Mouse (Mus musculus): ENCODE data around the gene Trem1. TPM values are rescaled to one million over a fixed set of nuclear protein-coding genes. Genes with fewer than 3 reads are reported as not detected.

The Trem1 gene
- polyA plus RNA-seq (2015; fragmentation: Nextera tagmentation; extraction: Ambion mirVana): 0.11 TPM in 1 of 2 replicates, not detected in the other

DNA sequence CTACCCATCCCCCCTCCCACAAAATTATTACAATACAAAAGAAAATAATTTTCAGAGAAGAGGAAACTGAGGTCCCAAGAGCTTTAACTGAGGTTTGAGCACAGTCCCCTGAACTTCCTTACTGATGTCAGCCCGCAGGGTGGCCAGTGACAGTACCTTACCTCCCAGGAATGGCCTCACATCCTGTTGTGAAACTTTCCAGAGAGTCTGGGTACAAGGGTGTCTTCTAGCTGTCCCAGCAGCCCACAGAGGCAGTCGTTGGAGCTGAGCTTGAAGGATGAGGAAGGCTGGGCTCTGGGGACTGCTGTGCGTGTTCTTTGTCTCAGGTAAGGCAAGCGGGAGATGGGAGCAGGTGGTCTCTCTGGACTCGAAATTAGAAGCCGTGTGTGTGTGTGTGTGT lies at the start of gene Trem1:
Gene Trem1, plus strand, starts transcription at position 251 of the 400 bp plus-strand sequence.
- Histone ChIP-seq H3K27ac (replicated peaks) (no peak within 1 kb of the TSS), H3K27me3 (no peaks in the 10 kb centered on the region), H3K9ac (no peak within 1 kb of the TSS), H3K4me2 (replicated peaks) (no peak within 1 kb of the TSS), H3K36me3 (no peaks in the 10 kb centered on the region), H3K4me1 (no peaks in the 10 kb centered on the region), H3K9me3 (replicated peaks) (no peaks in the 10 kb centered on the region), H3K4me3 (replicated peaks) (no peak within 1 kb of the TSS)
- WGBS: 79% methylated on average over 6 of the region's 6 CpGs
- ATAC-seq (ENCODE audit: insufficient number of reproducible peaks, low FRiP score, low TSS enrichment, low read depth): no peak

- no peak for ATAC-seq (ENCODE audit: insufficient number of reproducible peaks, low FRiP score, low TSS enrichment, low read depth)
- no peak overlapping the region for H3K27ac ChIP-seq (replicated peaks)
- no peaks in the 10 kb centered on the region for H3K4me1 ChIP-seq
- H3K27me3 ChIP-seq: no peaks in the 10 kb centered on the region
- no peak overlapping the region for H3K4me2 ChIP-seq (replicated peaks)
- H3K4me3 ChIP-seq (replicated peaks): no peak overlapping the region
- H3K9ac ChIP-seq: no peak overlapping the region
- 70% methylated on average over 5 of the region's 5 CpGs for WGBS
- H3K36me3 ChIP-seq: no peaks in the 10 kb centered on the region
- no peaks in the 10 kb centered on the region for H3K9me3 ChIP-seq (replicated peaks)
Measured at GRCm38 (mm10) chr17:48185252-48185651, 47.3 kb upstream of the Trem1 start.

DNA sequence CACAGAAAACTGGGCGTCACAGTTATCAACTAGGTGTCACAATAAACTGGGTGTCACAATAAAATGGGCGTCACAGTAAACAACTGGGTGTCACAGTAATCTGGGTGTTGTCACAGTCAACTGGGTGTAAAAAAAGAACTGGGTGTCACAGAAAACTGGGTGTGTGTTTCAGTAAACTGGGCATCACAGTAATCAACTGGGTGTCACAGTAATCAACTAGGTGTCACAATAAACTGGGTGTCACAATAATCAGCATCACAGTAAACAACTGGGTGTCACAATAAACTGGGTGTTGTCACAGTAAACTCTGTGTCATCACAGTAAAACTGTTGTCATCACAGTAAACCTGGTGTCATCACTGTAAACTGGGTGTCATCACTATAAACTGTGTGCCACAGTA lies 40.2 kb upstream of the Trem1 start:
- WGBS: 71% methylated on average over 2 of the region's 2 CpGs
- H3K27ac ChIP-seq (replicated peaks): no peak overlapping the region
- ATAC-seq (ENCODE audit: insufficient number of reproducible peaks, low FRiP score, low TSS enrichment, low read depth): no peak

DNA sequence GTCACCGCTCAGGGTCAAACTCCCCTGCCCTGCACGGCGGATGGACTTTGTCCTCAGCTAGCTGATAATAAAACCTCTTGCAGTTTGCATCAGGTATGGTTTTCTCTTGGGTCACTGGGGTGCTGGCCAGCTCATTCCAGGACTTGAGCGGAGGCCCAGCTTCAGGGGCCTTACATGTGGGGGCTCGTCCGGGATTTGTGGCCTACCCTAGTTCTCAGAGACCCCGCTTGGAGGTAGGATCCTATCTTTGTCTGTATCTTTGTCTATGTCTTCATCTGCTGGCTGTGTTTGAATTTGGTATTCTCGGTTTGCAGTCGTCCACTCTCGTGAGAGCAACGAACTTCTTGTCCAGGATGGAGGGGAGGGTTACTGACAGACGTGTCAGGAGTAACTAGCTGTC lies 29.5 kb upstream of the Trem1 start:
- no peak overlapping the region for H3K4me3 ChIP-seq (replicated peaks)
- no peaks in the 10 kb centered on the region for H3K36me3 ChIP-seq
- no peaks in the 10 kb centered on the region for H3K4me1 ChIP-seq
- 94% methylated on average over 12 of the region's 12 CpGs for WGBS
- peaks cover 11% of the 10 kb centered on the region; the same call in 1 of the 2 replicates for H3K9me3 ChIP-seq (replicated peaks)
- no peak overlapping the region for H3K9ac ChIP-seq
- no peak overlapping the region for H3K4me2 ChIP-seq (replicated peaks)
- H3K27ac ChIP-seq (replicated peaks): no peak overlapping the region
- no peak for ATAC-seq (ENCODE audit: insufficient number of reproducible peaks, low FRiP score, low TSS enrichment, low read depth)
- no peaks in the 10 kb centered on the region for H3K27me3 ChIP-seq

More for the DNA sequence above, 40.2 kb upstream of the Trem1 start:
- H3K36me3 ChIP-seq: no peaks in the 10 kb centered on the region
- H3K4me3 ChIP-seq (replicated peaks): no peak overlapping the region
- H3K9me3 ChIP-seq (replicated peaks): no peaks in the 10 kb centered on the region
- no peak overlapping the region for H3K4me2 ChIP-seq (replicated peaks)
- H3K4me1 ChIP-seq: no peaks in the 10 kb centered on the region
- no peaks in the 10 kb centered on the region for H3K27me3 ChIP-seq
- H3K9ac ChIP-seq: no peak overlapping the region

DNA sequence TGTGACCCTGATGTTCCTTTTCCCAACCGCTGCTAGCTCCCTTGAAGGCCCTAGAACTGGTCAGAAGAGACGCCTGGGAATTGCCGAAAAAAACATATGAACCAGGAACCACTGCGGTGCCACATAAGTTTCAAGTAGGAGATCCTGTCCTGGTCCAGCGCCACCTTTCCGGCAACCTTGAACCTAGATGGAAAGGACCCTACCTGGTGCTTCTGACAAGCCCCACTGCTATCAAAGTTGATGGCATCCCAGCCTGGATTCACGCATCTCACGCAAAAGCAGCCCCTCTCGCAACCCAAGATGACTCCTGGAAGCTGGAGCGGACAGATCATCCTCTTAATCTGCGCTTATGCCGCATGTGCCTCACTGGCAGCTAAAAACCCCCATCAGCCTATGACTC lies 20.0 kb upstream of the Trem1 start:
- Histone ChIP-seq H3K4me1 (no peaks in the 10 kb centered on the region), H3K4me2 (replicated peaks) (no peak overlapping the region), H3K27me3 (no peaks in the 10 kb centered on the region), H3K36me3 (no peaks in the 10 kb centered on the region), H3K9me3 (replicated peaks) (no peaks in the 10 kb centered on the region), H3K4me3 (replicated peaks) (no peak overlapping the region), H3K9ac (no peak overlapping the region), H3K27ac (replicated peaks) (no peak overlapping the region)
- ATAC-seq (ENCODE audit: insufficient number of reproducible peaks, low FRiP score, low TSS enrichment, low read depth): no peak
- 95% methylated on average over 12 of the region's 12 CpGs for WGBS

DNA sequence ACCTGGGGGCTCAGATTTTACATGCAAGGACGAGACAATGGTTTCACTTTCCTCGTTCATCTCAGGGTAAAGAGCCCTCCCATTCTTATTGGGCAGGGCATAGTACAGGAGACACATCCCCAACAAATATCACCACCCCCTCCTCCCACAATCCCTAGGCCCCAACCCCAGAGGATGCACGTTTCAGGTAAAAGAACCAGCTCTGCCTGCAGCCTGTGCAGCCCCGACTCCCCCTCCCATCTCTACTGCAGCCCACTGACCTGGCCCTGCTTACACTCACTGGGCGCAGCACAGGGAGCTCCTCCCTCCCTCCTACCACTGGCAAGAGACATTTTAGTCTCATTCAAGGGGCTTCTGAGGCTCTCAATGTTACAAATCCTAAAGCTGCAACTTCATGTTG lies 19.1 kb upstream of the Trem1 start:
- Histone ChIP-seq H3K27me3 (no peaks in the 10 kb centered on the region), H3K4me1 (no peaks in the 10 kb centered on the region), H3K9ac (no peak overlapping the region), H3K36me3 (no peaks in the 10 kb centered on the region), H3K27ac (replicated peaks) (no peak overlapping the region), H3K4me2 (replicated peaks) (no peak overlapping the region), H3K9me3 (replicated peaks) (no peaks in the 10 kb centered on the region), H3K4me3 (replicated peaks) (no peak overlapping the region)
- WGBS: 67% methylated on average over 5 of the region's 5 CpGs
- ATAC-seq (ENCODE audit: insufficient number of reproducible peaks, low FRiP score, low TSS enrichment, low read depth): no peak

GRCm38 (mm10) chr17:48215429-48215828 lies 17.1 kb upstream of the Trem1 start:
- no peak overlapping the region for H3K9ac ChIP-seq
- 68% methylated on average over 1 of the region's 1 CpGs for WGBS
- H3K4me2 ChIP-seq (replicated peaks): no peak overlapping the region
- no peak overlapping the region for H3K4me3 ChIP-seq (replicated peaks)
- H3K27me3 ChIP-seq: no peaks in the 10 kb centered on the region
- no peaks in the 10 kb centered on the region for H3K9me3 ChIP-seq (replicated peaks)
- no peak overlapping the region for H3K27ac ChIP-seq (replicated peaks)
- no peaks in the 10 kb centered on the region for H3K36me3 ChIP-seq
- no peaks in the 10 kb centered on the region for H3K4me1 ChIP-seq
- no peak for ATAC-seq (ENCODE audit: insufficient number of reproducible peaks, low FRiP score, low TSS enrichment, low read depth)

DNA sequence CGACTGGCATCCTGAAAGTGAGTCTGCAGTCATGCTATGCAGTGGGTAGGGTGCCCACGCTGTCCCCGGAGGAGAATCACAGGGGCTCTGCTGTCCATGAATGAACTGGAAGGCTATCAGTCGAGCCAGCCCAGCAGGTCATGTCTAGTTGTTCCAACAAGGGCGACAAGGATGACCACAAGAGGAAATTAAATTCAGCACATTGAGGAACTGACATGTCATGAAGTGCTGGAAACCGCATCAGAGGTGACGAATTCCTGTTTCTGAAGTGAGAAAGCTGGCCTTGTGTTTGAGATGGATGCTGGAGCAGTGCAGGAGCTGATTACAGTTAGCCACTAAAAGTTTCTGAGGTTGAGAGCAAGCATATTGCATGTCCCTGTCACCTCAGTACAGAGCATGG lies 1.9 kb upstream of the Trem1 start:
- H3K9ac ChIP-seq: no peak overlapping the region
- no peaks in the 10 kb centered on the region for H3K9me3 ChIP-seq (replicated peaks)
- H3K4me2 ChIP-seq (replicated peaks): no peak overlapping the region
- H3K36me3 ChIP-seq: no peaks in the 10 kb centered on the region
- WGBS: 83% methylated on average over 7 of the region's 7 CpGs
- H3K27me3 ChIP-seq: no peaks in the 10 kb centered on the region
- H3K4me3 ChIP-seq (replicated peaks): no peak overlapping the region
- no peak overlapping the region for H3K27ac ChIP-seq (replicated peaks)
- no peaks in the 10 kb centered on the region for H3K4me1 ChIP-seq
- no peak for ATAC-seq (ENCODE audit: insufficient number of reproducible peaks, low FRiP score, low TSS enrichment, low read depth)

DNA sequence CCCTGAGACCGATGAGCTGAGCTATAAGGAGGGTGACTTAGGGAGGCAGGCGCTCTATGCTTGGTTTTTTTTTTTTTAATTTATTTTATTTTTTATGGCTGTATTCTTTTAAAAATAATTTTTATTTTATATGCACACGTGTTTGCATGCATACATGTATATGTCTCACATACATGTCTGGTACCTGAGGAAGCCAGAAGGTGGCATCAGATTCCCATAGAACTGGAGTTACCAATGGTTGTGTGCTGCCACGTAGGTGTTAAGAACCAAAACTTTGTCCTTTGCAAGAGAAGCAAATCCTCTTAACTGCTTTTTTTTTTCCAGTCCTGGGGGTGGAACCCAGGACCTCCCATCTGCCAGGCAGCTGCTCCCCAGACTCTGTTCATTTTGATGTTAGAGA lies 1.2 kb downstream of the Trem1 start:
- Histone ChIP-seq H3K4me2 (replicated peaks) (no peak overlapping the region), H3K27ac (replicated peaks) (no peak overlapping the region), H3K4me3 (replicated peaks) (no peak overlapping the region), H3K4me1 (no peaks in the 10 kb centered on the region), H3K9me3 (replicated peaks) (no peaks in the 10 kb centered on the region), H3K27me3 (no peaks in the 10 kb centered on the region), H3K36me3 (no peaks in the 10 kb centered on the region), H3K9ac (no peak overlapping the region)
- 86% methylated on average over 4 of the region's 4 CpGs for WGBS
- no peak for ATAC-seq (ENCODE audit: insufficient number of reproducible peaks, low FRiP score, low TSS enrichment, low read depth)

DNA sequence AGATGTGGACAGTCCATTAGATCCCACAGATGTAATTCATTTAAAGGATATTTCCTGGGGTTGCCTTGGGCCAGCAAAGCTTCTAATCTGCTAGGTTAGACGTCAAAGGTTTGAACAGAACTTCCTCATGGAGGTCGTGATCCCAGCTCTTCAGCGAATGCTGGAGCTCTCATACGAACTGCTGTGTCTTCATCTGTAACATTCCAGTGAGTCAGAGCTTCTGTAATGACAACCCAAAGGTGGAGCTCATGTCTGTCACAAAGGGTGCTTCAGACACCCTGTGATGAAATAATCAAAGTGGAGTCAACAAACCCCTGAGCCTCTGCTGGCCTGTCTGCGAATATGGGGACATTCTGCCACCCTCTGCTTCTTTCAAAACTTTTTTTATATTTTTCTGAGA lies 2.0 kb downstream of the Trem1 start:
- no peak for ATAC-seq (ENCODE audit: insufficient number of reproducible peaks, low FRiP score, low TSS enrichment, low read depth)
- H3K4me2 ChIP-seq (replicated peaks): no peak overlapping the region
- H3K27ac ChIP-seq (replicated peaks): no peak overlapping the region
- H3K4me1 ChIP-seq: no peaks in the 10 kb centered on the region
- no peak overlapping the region for H3K9ac ChIP-seq
- 50% methylated on average over 5 of the region's 5 CpGs for WGBS
- no peaks in the 10 kb centered on the region for H3K9me3 ChIP-seq (replicated peaks)
- H3K36me3 ChIP-seq: no peaks in the 10 kb centered on the region
- no peak overlapping the region for H3K4me3 ChIP-seq (replicated peaks)
- H3K27me3 ChIP-seq: no peaks in the 10 kb centered on the region

DNA sequence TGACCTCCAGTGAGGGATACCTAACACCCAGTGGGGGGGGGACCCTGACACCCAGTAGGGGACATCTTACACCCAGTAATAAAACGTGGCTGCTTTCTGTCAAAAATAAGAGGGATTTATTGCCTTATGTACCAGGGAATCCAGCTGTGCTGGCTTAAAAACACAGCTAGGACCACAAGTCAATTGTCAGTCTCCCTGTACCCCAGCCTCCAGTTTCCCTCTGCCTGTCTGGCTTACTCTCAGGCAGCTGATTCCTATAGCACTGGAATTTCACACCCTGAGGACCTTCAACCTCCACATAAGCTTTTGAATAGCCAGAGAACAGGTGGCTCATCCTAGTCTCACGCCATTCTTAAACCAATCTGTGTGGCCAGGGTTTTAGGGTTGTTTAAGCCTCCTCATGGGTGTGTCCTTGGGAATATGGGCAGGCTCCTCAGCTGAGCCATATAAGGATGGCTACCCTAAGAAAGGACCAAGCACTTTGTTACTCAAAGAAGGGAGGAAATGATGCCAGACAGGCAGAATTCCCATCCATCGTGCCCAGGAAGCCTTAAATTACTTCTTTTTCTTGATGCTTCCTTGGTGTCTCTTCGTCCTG lies 3.3 kb downstream of the Trem1 start:
- Histone ChIP-seq H3K27me3 (no peaks in the 10 kb centered on the region), H3K36me3 (no peaks in the 10 kb centered on the region), H3K4me3 (replicated peaks) (no peak overlapping the region), H3K9ac (no peak overlapping the region), H3K4me2 (replicated peaks) (no peak overlapping the region), H3K4me1 (no peaks in the 10 kb centered on the region), H3K27ac (replicated peaks) (no peak overlapping the region), H3K9me3 (replicated peaks) (no peaks in the 10 kb centered on the region)
- 59% methylated on average over 4 of the region's 4 CpGs for WGBS
- ATAC-seq (ENCODE audit: insufficient number of reproducible peaks, low FRiP score, low TSS enrichment, low read depth): no peak

DNA sequence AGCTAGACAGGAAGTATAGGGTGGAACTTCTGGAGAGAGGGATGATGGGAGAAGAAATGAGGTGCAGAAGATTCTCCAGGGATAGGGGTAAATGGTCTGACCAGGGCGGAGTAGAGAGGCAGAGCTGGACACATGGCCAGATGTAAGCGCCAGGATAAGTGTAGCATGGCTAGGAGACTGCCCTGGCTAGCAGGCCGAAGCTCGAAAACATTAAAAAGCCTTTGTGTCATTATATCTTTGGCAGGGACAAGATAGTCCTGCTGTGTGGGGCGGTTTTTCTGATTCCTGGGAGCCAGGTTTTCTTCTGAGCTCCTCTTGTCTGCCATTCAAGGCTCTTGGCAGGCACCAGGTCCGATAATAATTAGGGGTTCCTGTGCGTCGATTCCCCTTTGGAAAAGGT lies 5.1 kb downstream of the Trem1 start:
- Histone ChIP-seq H3K36me3 (no peaks in the 10 kb centered on the region), H3K27me3 (no peaks in the 10 kb centered on the region), H3K27ac (replicated peaks) (no peak overlapping the region), H3K9ac (no peak overlapping the region), H3K9me3 (replicated peaks) (no peaks in the 10 kb centered on the region), H3K4me2 (replicated peaks) (no peak overlapping the region), H3K4me1 (no peaks in the 10 kb centered on the region), H3K4me3 (replicated peaks) (no peak overlapping the region)
- 91% methylated on average over 8 of the region's 8 CpGs for WGBS
- no peak for ATAC-seq (ENCODE audit: insufficient number of reproducible peaks, low FRiP score, low TSS enrichment, low read depth)
